Mouse (Mus musculus) heart, embryonic 14.5 days (tissue): Measurements from ENCODE around the gene Gm13285. TPM values are rescaled to one million over a fixed set of nuclear protein-coding genes. Genes with fewer than 3 reads are reported as not detected.
A peak's percentile ranks its signal among the peaks of the same experiment; 100 is the strongest.
"Not testable (repeated sequence)": the region's sequence is repeated elsewhere in the genome, so short reads cannot be mapped to it uniquely, and the experiment has no call there.

Experiments
- ATAC-seq: fragments of 200-750 bp; cut with Nextera tagmentation; 2 replicates; pipeline ENCODE4 v1.8.0; 2017; ENCODE audit warnings: low read depth, moderate TSS enrichment; ENCODE audit not compliant: insufficient number of reproducible peaks, insufficient read depth, low FRiP score
- H3K27ac ChIP-seq, 2 experiments: fragments of 200-500 bp in 1 of 2; fragments of 300-500 bp in 1 of 2; sonication (generic) in 1 of 2; replicated peaks in 1 of 2; 2 replicates each; pipeline ENCODE4 v1.5.1; 2012 to 2014; ENCODE audit warnings: low read depth in 2 of 2, low read length in 2 of 2, control low read depth in 1 of 2, mild to moderate bottlenecking in 1 of 2, mixed read lengths in 1 of 2; ENCODE audit not compliant: control insufficient read depth in 1 of 2, insufficient read depth in 1 of 2
- H3K27me3 ChIP-seq: fragments of 300-500 bp; sonication (generic); 2 replicates; pipeline ENCODE4 v1.6.1; 2014; ENCODE audit warnings: mild to moderate bottlenecking, low read length, control low read depth; ENCODE audit not compliant: control insufficient read depth, insufficient read depth
- H3K36me3 ChIP-seq: fragments of 300-500 bp; sonication (generic); 2 replicates; pipeline ENCODE4 v1.6.1; 2014; ENCODE audit warnings: mild to moderate bottlenecking, control low read depth, low read length, mixed read lengths; ENCODE audit not compliant: control insufficient read depth, insufficient read depth
- H3K4me1 ChIP-seq, 2 experiments: fragments of 200-500 bp in 1 of 2; fragments of 300-500 bp in 1 of 2; sonication (generic) in 1 of 2; 2 replicates each; pipeline ENCODE4 v1.6.1; 2012 to 2014; ENCODE audit warnings: low read length in 2 of 2, control low read depth in 1 of 2, mixed read lengths in 1 of 2; ENCODE audit not compliant: control insufficient read depth in 2 of 2, insufficient read depth in 2 of 2
- H3K4me2 ChIP-seq: fragments of 300-500 bp; sonication (generic); 2 replicates; pipeline ENCODE4 v1.6.1; 2014; ENCODE audit warnings: mild to moderate bottlenecking, low read length
- H3K4me3 ChIP-seq, 2 experiments: fragments of 200-500 bp in 1 of 2; fragments of 300-500 bp in 1 of 2; sonication (generic) in 1 of 2; 2 replicates each; pipeline ENCODE4 v1.5.1; 2012 to 2014; ENCODE audit warnings: low read length in 2 of 2, mild to moderate bottlenecking in 2 of 2, control low read depth in 1 of 2, low read depth in 1 of 2, moderate library complexity in 1 of 2; ENCODE audit not compliant: control insufficient read depth in 1 of 2, insufficient read depth in 1 of 2
- H3K9ac ChIP-seq: fragments of 300-500 bp; sonication (generic); 2 replicates; pipeline ENCODE4 v1.6.1; 2014; ENCODE audit warnings: mild to moderate bottlenecking, low read length
- H3K9me3 ChIP-seq: fragments of 300-500 bp; sonication (generic); 2 replicates; pipeline ENCODE4 v1.6.1; 2016; ENCODE audit warnings: low read length, control low read depth; ENCODE audit not compliant: control insufficient read depth
- WGBS: fragments of 180-500 bp; shearing (Covaris S2); extraction: QIAGEN DNeasy Blood & Tissue Kit; methylation state at CpG from one replicate; pipeline ENCODE4 v1.1.7; 2014; 5-methylcytosine and 5-hydroxymethylcytosine counted together
- polyA plus RNA-seq: library from polyadenylated mRNA; unstranded; fragments of >200 nt; fragmentation: Nextera tagmentation; extraction: Ambion mirVana; gene quantifications from 2 replicates; pipeline ENCODE4 v1.2.1, GENCODE M21; 2014

The Gm13285 gene
- polyA plus RNA-seq, 1 experiment from 2014 or later = 0.80 TPM

- Histone ChIP-seq H3K27ac (peak within 1 kb of the TSS; percentile 33 to 85; a peak in 2 of 4 replicates), H3K4me2 (peak within 1 kb of the TSS; percentile 52), H3K4me3 (peak within 1 kb of the TSS in 1 of 2 experiments; percentile 43; a peak in 2 of 4 replicates)
- not testable (repeated sequence) for H3K9ac ChIP-seq, ATAC-seq, H3K27me3 ChIP-seq, H3K9me3 ChIP-seq, H3K36me3 ChIP-seq, H3K4me1 ChIP-seq
- WGBS = 0% methylated on average over 2 of the region's 7 CpGs
Observed at GRCm38 (mm10) chr4:88781831-88782230, 17.6 kb upstream of the Gm13285 start, which contains the start of gene Ifnz. Ifnz (plus strand) TSS chr4:88782131.

- 0% methylated on average over 1 of the region's 31 CpGs for WGBS
Observed at GRCm38 (mm10) chr4:88782335-88782734, 17.1 kb upstream of the Gm13285 start.

GRCm38 (mm10) chr4:88785409-88785808 is 14.1 kb upstream of the Gm13285 start, which contains the start of gene Gm13276:
Gm13276 (plus strand) TSS chr4:88785709.
- H3K9ac ChIP-seq = not testable (repeated sequence)

More at GRCm38 (mm10) chr4:88782335-88782734, 17.1 kb upstream of the Gm13285 start:
- ATAC-seq, H3K4me1 ChIP-seq, H3K9me3 ChIP-seq, H3K27me3 ChIP-seq, H3K36me3 ChIP-seq, H3K9ac ChIP-seq: not testable (repeated sequence)
- Histone ChIP-seq H3K27ac (peak overlapping the region; percentile 33 to 85; a peak in 2 of 4 replicates), H3K4me2 (peak overlapping the region; percentile 52), H3K4me3 (peak overlapping the region in 1 of 2 experiments; percentile 43; a peak in 2 of 4 replicates)

GRCm38 (mm10) chr4:88788402-88788801 is 11.1 kb upstream of the Gm13285 start, which contains the start of gene Gm13277:
Gm13277 (plus strand) TSS chr4:88788632.
- H3K27me3 ChIP-seq, H3K4me2 ChIP-seq, ATAC-seq, H3K9me3 ChIP-seq, H3K27ac ChIP-seq, H3K4me3 ChIP-seq, H3K4me1 ChIP-seq, H3K36me3 ChIP-seq, H3K9ac ChIP-seq: not testable (repeated sequence)
- 0% methylated on average over 4 of the region's 28 CpGs for WGBS

More at GRCm38 (mm10) chr4:88785409-88785808, 14.1 kb upstream of the Gm13285 start, which contains the start of gene Gm13276:
- H3K27me3 ChIP-seq, H3K4me1 ChIP-seq, H3K27ac ChIP-seq, H3K9me3 ChIP-seq, H3K36me3 ChIP-seq, H3K4me2 ChIP-seq, H3K4me3 ChIP-seq, ATAC-seq: not testable (repeated sequence)
- no CpG with 5 or more reads among the region's 27 CpGs for WGBS

GRCm38 (mm10) chr4:88791250-88791649 is 8.2 kb upstream of the Gm13285 start, which contains the start of gene Gm13278:
Gm13278 (plus strand) TSS chr4:88791550.
- not testable (repeated sequence) for H3K9me3 ChIP-seq, H3K36me3 ChIP-seq, H3K4me1 ChIP-seq, H3K27me3 ChIP-seq, H3K4me3 ChIP-seq, H3K9ac ChIP-seq, ATAC-seq, H3K27ac ChIP-seq, H3K4me2 ChIP-seq
- no CpG with 5 or more reads among the region's 28 CpGs for WGBS

GRCm38 (mm10) chr4:88793936-88794675 is 5.4 kb upstream of the Gm13285 start, which contains the start of gene Gm13275:
Gm13275 (plus strand) TSS chr4:88794487.
- H3K36me3 ChIP-seq, H3K9me3 ChIP-seq, H3K27ac ChIP-seq, H3K4me1 ChIP-seq, H3K9ac ChIP-seq, H3K4me2 ChIP-seq, H3K4me3 ChIP-seq, H3K27me3 ChIP-seq, ATAC-seq: not testable (repeated sequence)
- WGBS = 0% methylated on average over 5 of the region's 52 CpGs

- H3K36me3 ChIP-seq = not testable (repeated sequence)
- WGBS = no CpG with 5 or more reads among the region's 28 CpGs
Observed at GRCm38 (mm10) chr4:88797097-88797496, 2.4 kb upstream of the Gm13285 start, which contains the start of gene Gm13279. Gm13279 (plus strand) TSS chr4:88797397.

More at GRCm38 (mm10) chr4:88797097-88797496, 2.4 kb upstream of the Gm13285 start, which contains the start of gene Gm13279:
- H3K9ac ChIP-seq, H3K4me1 ChIP-seq, H3K9me3 ChIP-seq, H3K4me3 ChIP-seq, H3K27me3 ChIP-seq, H3K4me2 ChIP-seq, H3K27ac ChIP-seq, ATAC-seq: not testable (repeated sequence)
